Mouse (Mus musculus) frontal cortex, postnatal 36 days (tissue): Measurements from ENCODE around the gene Gpr135.
A peak's percentile ranks its signal among the peaks of the same experiment; 100 is the strongest.

Experiments used
- DNase-seq, 2 experiments: peaks; one replicate each; pipeline ENCODE4 v3.0.0; 2022; ENCODE audit warnings: low spot score in 2 of 2

Gene Gpr135

DNA sequence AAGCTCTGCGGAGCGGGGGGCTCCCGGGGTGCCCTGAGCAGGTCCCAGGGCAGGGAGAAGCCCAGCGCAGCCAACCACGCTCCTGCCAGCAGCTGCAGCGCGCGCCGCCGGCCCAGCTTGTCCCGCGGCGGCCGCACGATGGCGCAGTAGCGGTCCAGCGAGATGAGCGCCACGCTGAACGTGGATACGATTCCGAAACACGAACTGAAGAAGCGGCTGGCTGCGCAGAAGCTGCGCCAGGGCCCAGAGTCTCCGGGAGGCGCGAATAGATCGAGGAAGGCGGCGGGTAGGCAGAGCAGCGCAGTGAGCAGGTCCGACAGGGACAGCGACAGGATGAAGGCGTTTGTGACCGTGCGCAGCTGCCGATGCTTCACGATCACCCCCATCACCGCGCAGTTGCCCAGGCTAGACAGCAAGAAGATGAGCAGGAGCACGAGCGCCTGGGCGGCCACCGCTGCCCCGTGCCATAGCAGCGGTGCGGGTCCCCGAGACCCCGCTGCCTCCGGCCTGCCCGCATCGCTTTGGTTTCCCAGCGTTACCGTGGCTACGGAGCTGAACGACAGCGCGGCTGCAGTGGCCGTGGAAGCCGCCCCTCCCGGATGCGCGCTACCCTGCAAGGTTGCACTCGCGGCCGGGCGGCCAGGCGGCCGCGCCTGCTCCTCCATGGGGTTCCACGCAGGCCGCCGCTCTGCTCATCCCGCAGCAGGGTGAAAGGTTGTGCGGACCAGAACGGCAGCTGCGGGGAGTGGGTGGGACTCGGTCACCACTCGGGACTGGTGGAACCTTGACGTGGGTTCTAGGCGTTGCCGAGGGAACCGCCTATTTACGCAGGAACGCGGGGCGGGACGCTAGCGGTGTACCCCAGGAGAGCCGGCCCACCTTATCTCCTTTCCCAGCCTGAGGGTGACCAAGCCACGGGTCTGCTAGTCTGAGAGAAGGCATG, at the start of gene Gpr135:
Gene Gpr135, minus strand, starts transcription at position 799 of the 943 bp plus-strand sequence.
- DNase-seq, result peak; percentile 91 to 93

DNA sequence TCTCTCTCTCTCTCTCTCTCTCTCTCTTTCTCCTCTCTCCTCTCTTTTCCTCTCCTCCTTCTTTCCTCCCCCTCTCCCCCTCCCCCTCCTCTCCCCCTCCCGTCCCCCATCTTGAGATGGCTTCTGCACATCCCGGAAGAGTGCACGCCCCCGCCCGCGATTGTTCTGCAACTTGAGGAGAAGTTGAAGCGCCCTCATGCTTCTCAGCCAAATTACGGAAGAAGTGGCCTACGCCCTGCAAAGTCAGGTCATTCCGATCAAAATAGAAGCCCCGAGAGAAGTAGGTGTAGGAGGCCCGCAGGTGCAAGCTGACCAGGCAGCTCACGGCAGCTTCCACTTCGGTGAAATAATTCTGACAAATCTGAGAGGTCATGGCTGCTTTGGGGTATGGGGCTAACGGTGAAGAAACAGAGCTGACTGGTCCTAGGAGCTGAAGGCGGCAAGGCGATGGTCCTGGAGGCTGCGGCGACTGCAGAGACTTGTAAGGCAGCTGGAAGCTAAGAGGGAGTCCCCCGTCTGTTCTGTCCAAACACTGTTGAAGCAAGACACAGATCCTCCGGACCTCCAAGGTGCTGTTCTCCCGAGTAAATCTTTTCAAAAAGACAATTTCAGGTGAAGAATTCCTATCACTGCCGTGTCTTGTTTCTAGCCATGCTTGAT, 44.9 kb upstream of the Gpr135 start:
- no peak for DNase-seq

DNA sequence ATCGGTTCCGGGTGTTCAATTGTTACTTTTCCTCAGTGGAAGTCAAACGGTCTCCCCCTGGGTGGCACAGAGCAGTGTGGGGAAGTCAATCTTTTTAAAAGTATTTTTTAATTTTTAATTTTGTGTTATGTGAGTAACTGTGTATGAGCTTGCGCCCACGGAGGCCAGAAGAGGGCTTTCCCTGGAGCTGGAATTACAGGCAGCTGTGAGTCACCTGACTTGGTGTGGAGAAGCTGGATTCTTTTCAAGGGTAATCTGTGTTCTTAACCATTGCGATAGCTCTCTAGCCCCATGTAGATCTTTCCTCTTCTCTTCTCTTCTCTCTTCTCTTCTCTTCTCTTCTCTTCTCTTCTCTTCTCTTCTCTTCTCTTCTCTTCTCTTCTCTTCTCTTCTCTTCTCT, 44.2 kb upstream of the Gpr135 start:
- DNase-seq, result no peak

GRCm38 (mm10) chr12:72104525-72105281, 33.8 kb upstream of the Gpr135 start:
- DNase-seq, result peak; percentile 59 to 78

- DNase-seq, result no peak
These were observed 33.1 kb upstream of the Gpr135 start for GRCm38 (mm10) chr12:72104027-72104426.

- DNase-seq, result no peak
These were observed 31.9 kb upstream of the Gpr135 start for GRCm38 (mm10) chr12:72102776-72103175.

DNA sequence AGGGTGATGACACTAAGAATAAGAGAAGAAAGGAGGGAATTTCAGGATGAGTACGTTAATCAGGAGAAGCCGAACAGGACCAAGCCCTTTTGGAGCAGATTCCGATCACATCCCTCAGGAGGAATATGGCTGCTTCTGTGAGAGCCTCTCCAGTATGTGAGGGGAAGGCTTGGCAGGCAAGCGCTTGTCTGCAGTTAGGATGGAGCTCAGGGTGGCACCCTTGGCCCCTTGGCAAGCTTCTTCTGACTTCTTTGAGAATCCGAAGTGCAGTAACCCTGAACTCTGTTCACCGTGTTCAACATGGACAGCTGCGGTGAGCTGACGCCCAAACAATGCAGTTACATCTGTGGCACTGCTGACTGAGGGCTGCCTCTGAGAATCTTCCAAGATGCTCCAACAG, 26.0 kb upstream of the Gpr135 start:
- no peak for DNase-seq

GRCm38 (mm10) chr12:72089802-72090201, 18.9 kb upstream of the Gpr135 start:
- DNase-seq, result no peak

- no peak for DNase-seq
These were observed 15.4 kb upstream of the Gpr135 start for GRCm38 (mm10) chr12:72086166-72086825.

- DNase-seq, result peak; percentile 98
These were observed 14.6 kb upstream of the Gpr135 start, which contains the start of the genes L3hypdh and Jkamp for GRCm38 (mm10) chr12:72085329-72086165. TSS of gene L3hypdh (minus strand) at chr12:72085439. TSS of gene Jkamp (plus strand) at chr12:72085589.

DNA sequence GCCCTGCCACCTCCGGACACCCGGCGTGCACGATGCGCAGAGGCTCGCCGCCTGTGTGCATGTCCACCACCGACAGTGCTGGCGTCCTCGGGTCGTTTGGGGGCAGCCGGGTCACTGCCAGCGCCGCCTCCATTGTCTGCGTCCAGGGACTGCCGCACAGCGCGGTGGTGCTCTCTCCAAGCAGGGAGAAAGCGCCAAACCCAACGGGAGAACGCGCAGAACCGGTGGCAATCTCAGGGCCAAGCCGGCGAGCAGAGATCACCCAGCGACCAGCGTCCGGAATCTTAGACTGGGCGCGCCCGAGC, 14.1 kb upstream of the Gpr135 start:
- no peak for DNase-seq

- DNase-seq, result no peak
These were observed 13.5 kb upstream of the Gpr135 start for GRCm38 (mm10) chr12:72084261-72085023.

DNA sequence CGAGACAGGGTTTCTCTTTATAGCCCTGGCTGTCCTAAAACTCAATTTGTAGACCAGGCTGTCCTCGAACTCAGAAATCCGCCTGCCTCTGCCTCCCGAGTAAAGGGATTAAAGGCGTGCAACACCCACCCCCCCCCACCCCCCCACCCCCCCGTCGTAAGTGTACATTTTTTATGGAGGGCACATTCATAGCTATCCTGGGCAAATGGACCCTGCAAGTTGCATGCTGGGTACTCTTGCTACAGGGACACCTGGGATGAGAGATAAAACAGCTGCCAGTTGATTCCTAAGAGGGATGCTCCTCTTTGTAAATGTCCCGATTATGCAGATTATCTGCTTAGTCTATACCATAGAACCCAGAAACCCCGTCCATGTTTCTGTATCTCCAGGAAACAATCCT, 12.3 kb upstream of the Gpr135 start:
- DNase-seq, result no peak

GRCm38 (mm10) chr12:72082370-72082769, 11.4 kb upstream of the Gpr135 start:
- no peak for DNase-seq

- no peak for DNase-seq
These were observed 11.0 kb upstream of the Gpr135 start for GRCm38 (mm10) chr12:72081961-72082360.

- no peak for DNase-seq
These were observed 7.3 kb upstream of the Gpr135 start for GRCm38 (mm10) chr12:72078248-72078647.

DNA sequence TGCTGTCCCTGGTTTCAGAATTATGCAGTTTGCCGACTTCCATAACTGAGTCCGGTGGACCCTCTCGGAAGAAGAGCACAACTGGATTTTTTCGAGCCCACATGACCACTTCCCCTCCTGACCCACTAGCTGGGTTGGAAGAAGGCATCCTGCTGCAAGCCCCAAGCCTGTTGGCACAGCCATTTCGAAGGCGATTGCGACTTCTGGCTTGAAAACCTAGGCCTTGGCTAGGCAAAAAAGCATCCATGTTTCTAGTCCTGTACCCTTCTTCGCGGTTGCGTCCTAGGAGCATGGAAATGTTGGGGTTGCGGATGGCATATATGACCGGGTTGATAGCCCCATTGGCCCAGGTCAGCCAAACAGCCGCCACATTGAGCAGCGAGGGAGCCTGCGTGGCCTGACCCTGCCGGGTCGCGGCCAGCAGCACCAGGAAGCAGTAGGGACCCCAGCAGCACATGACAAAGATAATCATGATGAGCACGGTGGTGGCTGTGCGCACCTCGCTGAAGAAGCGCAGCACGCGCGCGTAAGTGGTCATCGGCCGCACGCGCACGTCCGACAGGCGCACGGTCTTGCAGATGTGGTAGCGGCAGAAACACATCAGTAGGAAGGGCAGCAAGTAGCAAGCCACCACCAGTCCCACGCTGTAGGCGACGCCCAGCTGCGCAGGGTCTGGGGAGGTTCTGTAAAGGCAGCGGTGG, 1.1 kb downstream of the Gpr135 start:
- DNase-seq, result no peak

- DNase-seq, result no peak
These were observed 13.1 kb downstream of the Gpr135 start for GRCm38 (mm10) chr12:72057780-72058179.

DNA sequence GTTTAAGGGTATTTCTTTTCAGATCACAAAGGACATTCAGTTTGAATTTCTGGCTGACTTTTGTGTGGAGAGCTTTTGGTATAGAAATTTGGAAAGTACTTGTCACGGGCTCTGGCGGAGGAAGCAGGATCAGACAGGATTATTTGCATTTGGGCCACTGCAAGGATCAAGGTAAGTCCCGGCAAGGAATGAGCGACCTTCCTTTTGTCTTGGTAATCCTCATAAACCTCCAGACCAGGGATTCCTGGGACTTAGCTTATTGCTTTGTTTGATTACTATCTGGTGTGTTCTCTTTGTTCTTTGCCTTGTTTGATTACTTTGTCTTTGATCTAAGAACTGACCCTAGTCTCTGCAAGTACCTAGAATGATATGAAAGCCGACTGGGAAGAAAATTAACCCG, 17.1 kb downstream of the Gpr135 start:
- DNase-seq, result no peak
